Mouse (Mus musculus): ENCODE measurements around the gene Gnat3. TPM values are rescaled to one million over a fixed set of nuclear protein-coding genes. Genes with fewer than 3 reads are reported as not detected.
"Not testable (repeated sequence)": the region's sequence is repeated elsewhere in the genome, so short reads cannot be mapped to it uniquely, and the experiment has no call there.

Gnat3 gene
- polyA plus RNA-seq (2012; rRNA removed): not detected in 2 replicates

GRCm38 (mm10) chr5:17962249-17962648, at the start of gene Gnat3:
TSS of gene Gnat3 (plus strand) at chr5:17962549.
- TF ChIP-seq POLR2A (IDR thresholded peaks at IDR 0.05; ENCODE audit: borderline replicate concordance, extremely low read depth, low read depth, low read length) (no peak), CTCF (IDR thresholded peaks at IDR 0.05; ENCODE audit: insufficient read depth, low read length) (no peak)
- WGBS: 95% methylated on average over 5 of the region's 5 CpGs
- DNase-seq: no peak
- H3K4me1 ChIP-seq (ENCODE audit: control insufficient read depth, insufficient read depth, low read length): no peaks in the 10 kb centered on the region
- H3K4me3 ChIP-seq (replicated peaks; ENCODE audit: extremely low read depth, low read depth, low read length): no peak within 1 kb of the TSS

DNA sequence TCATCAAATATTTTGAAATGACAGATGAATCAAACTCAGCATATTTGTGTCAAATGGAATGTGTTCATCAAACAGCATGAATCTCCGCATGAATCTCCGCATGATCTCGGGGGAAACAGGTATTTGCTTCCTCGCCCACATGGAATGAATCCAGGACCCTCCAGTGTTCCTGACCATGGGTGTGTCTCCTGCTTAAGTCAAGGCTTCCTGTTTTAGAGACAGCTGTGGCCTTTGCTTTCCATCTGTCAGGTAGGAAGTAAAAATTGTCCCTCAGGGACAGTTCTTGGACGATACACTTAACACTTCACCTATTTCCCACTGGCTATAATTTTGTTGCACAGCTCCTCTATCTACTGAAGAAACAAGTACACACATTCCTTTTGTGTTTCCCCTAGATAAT, 43.4 kb upstream of the Gnat3 start:
- WGBS: 41% methylated on average over 5 of the region's 5 CpGs
- Histone ChIP-seq H3K4me1 (ENCODE audit: control insufficient read depth, insufficient read depth, low read length) (peaks cover 1% of the 10 kb centered on the region), H3K4me3 (replicated peaks; ENCODE audit: extremely low read depth, low read depth, low read length) (no peak overlapping the region)
- no peak for DNase-seq
- TF ChIP-seq CTCF (IDR thresholded peaks at IDR 0.05; ENCODE audit: insufficient read depth, low read length) (no peak), POLR2A (IDR thresholded peaks at IDR 0.05; ENCODE audit: borderline replicate concordance, extremely low read depth, low read depth, low read length) (no peak)

DNA sequence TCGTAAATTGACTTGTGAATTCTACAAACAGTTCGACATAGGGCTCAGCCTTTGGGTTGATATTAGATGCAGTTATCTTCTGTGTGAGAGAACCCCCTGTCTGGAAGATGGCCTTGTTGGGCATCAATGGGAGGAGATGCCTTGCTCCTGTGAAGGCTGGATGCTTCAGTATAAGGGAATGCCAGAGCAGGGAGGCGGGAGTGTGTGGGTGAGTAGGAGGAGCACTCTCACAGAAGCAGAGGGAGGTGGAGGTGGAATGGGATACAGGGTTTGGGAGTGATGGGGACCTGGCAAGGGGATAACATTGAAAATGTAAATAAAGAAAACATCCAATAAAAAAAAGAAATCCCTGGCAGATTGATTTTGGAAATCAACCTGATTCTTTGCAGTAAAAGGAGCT, 38.7 kb upstream of the Gnat3 start:
- no peak overlapping the region for H3K4me3 ChIP-seq (replicated peaks; ENCODE audit: extremely low read depth, low read depth, low read length)
- 70% methylated on average over 3 of the region's 3 CpGs for WGBS
- no peak for TF ChIP-seq POLR2A (IDR thresholded peaks at IDR 0.05; ENCODE audit: borderline replicate concordance, extremely low read depth, low read depth, low read length)
- no peak for TF ChIP-seq CTCF (IDR thresholded peaks at IDR 0.05; ENCODE audit: insufficient read depth, low read length)
- H3K4me1 ChIP-seq (ENCODE audit: control insufficient read depth, insufficient read depth, low read length): peaks cover 13% of the 10 kb centered on the region
- no peak for DNase-seq

DNA sequence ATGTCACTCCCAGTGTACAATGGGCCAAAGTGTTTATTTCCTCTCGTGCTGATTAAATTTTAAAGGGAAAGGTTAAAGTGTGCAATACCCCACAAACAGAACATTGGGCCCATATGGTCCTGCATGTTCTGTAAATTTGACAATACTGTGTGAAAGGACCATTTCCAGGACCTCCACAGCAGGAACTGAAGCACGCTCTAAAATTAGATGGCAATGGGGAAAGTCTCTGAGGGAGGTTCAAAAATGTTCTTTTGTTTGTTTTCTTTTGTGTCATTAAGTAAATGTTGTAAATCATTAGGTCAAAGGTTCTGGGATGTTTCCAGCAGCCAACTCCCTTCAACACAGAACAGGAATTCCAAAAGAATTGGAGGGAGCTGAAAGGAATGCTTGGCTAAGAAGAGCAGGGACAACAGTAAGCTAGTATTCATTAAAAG, 38.2 kb upstream of the Gnat3 start:
- no peak for TF ChIP-seq POLR2A (IDR thresholded peaks at IDR 0.05; ENCODE audit: borderline replicate concordance, extremely low read depth, low read depth, low read length)
- TF ChIP-seq CTCF (IDR thresholded peaks at IDR 0.05; ENCODE audit: insufficient read depth, low read length): no peak
- peak; percentile 14 for DNase-seq
- Histone ChIP-seq H3K4me3 (replicated peaks; ENCODE audit: extremely low read depth, low read depth, low read length) (no peak overlapping the region), H3K4me1 (ENCODE audit: control insufficient read depth, insufficient read depth, low read length) (peaks cover 13% of the 10 kb centered on the region)
- 20% methylated on average over 2 of the region's 2 CpGs for WGBS

- no peak overlapping the region for H3K4me3 ChIP-seq (replicated peaks; ENCODE audit: extremely low read depth, low read depth, low read length)
Observed at GRCm38 (mm10) chr5:17928471-17928870, 33.9 kb upstream of the Gnat3 start.

GRCm38 (mm10) chr5:17929006-17929567, 33.3 kb upstream of the Gnat3 start:
- H3K4me3 ChIP-seq (replicated peaks; ENCODE audit: extremely low read depth, low read depth, low read length): no peak overlapping the region
- 59% methylated on average over 7 of the region's 7 CpGs for WGBS
- DNase-seq: no peak
- TF ChIP-seq CTCF (IDR thresholded peaks at IDR 0.05; ENCODE audit: insufficient read depth, low read length): no peak
- TF ChIP-seq POLR2A (IDR thresholded peaks at IDR 0.05; ENCODE audit: borderline replicate concordance, extremely low read depth, low read depth, low read length): no peak
- peaks cover 10% of the 10 kb centered on the region for H3K4me1 ChIP-seq (ENCODE audit: control insufficient read depth, insufficient read depth, low read length)

More at GRCm38 (mm10) chr5:17928471-17928870, 33.9 kb upstream of the Gnat3 start:
- 40% methylated on average over 4 of the region's 4 CpGs for WGBS
- no peak for TF ChIP-seq CTCF (IDR thresholded peaks at IDR 0.05; ENCODE audit: insufficient read depth, low read length)
- no peak for TF ChIP-seq POLR2A (IDR thresholded peaks at IDR 0.05; ENCODE audit: borderline replicate concordance, extremely low read depth, low read depth, low read length)
- H3K4me1 ChIP-seq (ENCODE audit: control insufficient read depth, insufficient read depth, low read length): peaks cover 13% of the 10 kb centered on the region
- no peak for DNase-seq

GRCm38 (mm10) chr5:17931588-17931987, 30.8 kb upstream of the Gnat3 start:
- H3K4me3 ChIP-seq (replicated peaks; ENCODE audit: extremely low read depth, low read depth, low read length); H3K4me1 ChIP-seq (ENCODE audit: control insufficient read depth, insufficient read depth, low read length); DNase-seq: not testable (repeated sequence)
- 99% methylated on average over 2 of the region's 2 CpGs for WGBS

- no peaks in the 10 kb centered on the region; the same call in none of the 2 replicates for H3K4me1 ChIP-seq (ENCODE audit: control insufficient read depth, insufficient read depth, low read length)
- DNase-seq: no peak
- no peak overlapping the region for H3K4me3 ChIP-seq (replicated peaks; ENCODE audit: extremely low read depth, low read depth, low read length)
- TF ChIP-seq POLR2A (IDR thresholded peaks at IDR 0.05; ENCODE audit: borderline replicate concordance, extremely low read depth, low read depth, low read length): no peak
- no peak for TF ChIP-seq CTCF (IDR thresholded peaks at IDR 0.05; ENCODE audit: insufficient read depth, low read length)
- 49% methylated on average over 1 of the region's 1 CpGs for WGBS
Observed at GRCm38 (mm10) chr5:17934501-17934900, 27.8 kb upstream of the Gnat3 start.

DNA sequence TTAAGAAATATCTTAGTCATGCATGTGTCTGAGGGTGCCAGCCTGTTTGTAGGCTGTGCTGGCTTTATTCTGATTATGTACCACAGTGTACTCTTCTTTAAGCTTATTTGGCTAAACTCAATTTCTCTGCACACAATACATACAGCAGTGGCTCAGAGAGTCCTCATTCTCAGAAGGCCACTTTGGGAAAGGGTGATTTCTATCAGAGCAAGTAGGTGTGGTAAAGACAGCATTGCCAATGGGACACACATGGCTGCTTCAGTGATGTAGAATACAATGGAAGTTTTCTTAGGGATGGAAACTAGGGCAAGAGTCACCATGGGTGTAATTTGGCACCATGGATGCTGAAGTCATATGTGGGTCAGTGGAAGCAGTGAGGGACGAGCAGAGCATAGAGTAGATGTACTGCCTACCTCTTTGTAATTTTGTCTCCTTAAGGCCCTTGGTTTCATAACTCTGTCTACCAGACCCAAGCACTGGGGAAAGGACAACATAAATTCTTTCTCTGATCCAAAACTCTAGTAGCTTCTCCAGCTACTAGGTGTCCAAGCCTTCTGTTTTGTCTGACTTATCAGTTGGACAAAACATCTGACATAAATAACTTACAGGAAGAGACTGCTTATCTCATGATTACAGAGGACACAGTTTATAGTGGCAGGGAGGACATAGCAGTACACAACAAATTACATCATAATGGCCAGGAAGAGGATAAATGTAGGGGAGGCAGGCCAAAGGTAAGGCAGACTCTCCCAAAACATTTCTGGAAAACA, 24.0 kb upstream of the Gnat3 start:
- TF ChIP-seq POLR2A (IDR thresholded peaks at IDR 0.05; ENCODE audit: borderline replicate concordance, extremely low read depth, low read depth, low read length): no peak
- TF ChIP-seq CTCF (IDR thresholded peaks at IDR 0.05; ENCODE audit: insufficient read depth, low read length): no peak
- no peak for DNase-seq
- 32% methylated on average over 1 of the region's 1 CpGs for WGBS
- Histone ChIP-seq H3K4me3 (replicated peaks; ENCODE audit: extremely low read depth, low read depth, low read length) (no peak overlapping the region), H3K4me1 (ENCODE audit: control insufficient read depth, insufficient read depth, low read length) (no peaks in the 10 kb centered on the region; the same call in none of the 2 replicates)

- Histone ChIP-seq H3K4me1 (ENCODE audit: control insufficient read depth, insufficient read depth, low read length) (no peaks in the 10 kb centered on the region), H3K4me3 (replicated peaks; ENCODE audit: extremely low read depth, low read depth, low read length) (no peak overlapping the region)
- 61% methylated on average over 1 of the region's 1 CpGs for WGBS
- no peak for DNase-seq
- no peak for TF ChIP-seq CTCF (IDR thresholded peaks at IDR 0.05; ENCODE audit: insufficient read depth, low read length)
- no peak for TF ChIP-seq POLR2A (IDR thresholded peaks at IDR 0.05; ENCODE audit: borderline replicate concordance, extremely low read depth, low read depth, low read length)
Observed at GRCm38 (mm10) chr5:17956468-17956867, 5.9 kb upstream of the Gnat3 start.
